Mouse (Mus musculus): Measurements from ENCODE around the gene Abhd2. TPM values are rescaled to one million over a fixed set of nuclear protein-coding genes. Genes with fewer than 3 reads are reported as not detected.

Abhd2 gene
- polyA plus RNA-seq, 1 experiment from 2014 or later, result 4.3 TPM

DNA sequence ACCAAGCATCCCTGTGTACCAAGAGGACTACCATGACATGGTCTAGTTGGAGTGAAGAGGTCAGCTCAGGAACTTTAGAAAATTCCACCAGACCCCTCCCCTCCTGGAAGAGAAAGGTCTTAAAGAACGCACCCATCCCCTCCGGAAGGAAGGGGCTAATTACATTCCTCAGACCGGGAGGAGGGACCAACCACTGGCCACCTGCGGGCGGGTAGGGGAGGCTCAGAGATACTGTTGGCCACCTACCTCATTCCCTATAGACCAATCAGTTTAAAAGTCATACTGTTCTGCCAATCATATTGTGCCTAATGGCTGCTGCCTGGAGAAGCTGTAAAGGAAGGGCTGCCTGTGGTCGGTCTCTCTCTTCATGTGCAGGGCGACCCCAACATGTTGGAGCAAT lies 115.0 kb downstream of the Abhd2 start:
- ATAC-seq (ENCODE audit: extremely low read depth, insufficient number of reproducible peaks, low FRiP score, low TSS enrichment), result no peak
- Histone ChIP-seq H3K36me3 (no peaks in the 10 kb centered on the region), H3K4me2 (no peak overlapping the region), H3K27me3 (replicated peaks) (peaks cover 9% of the 10 kb centered on the region; the same call in 1 of the 2 replicates), H3K27ac (replicated peaks) (no peak overlapping the region), H3K9ac (no peak overlapping the region), H3K4me3 (no peak overlapping the region), H3K9me3 (no peaks in the 10 kb centered on the region), H3K4me1 (peaks cover 6% of the 10 kb centered on the region)
- WGBS, result 38% methylated on average over 7 of the region's 7 CpGs

- no peak overlapping the region for H3K27ac ChIP-seq (replicated peaks)
Observed at GRCm38 (mm10) chr7:79388671-79389206, 115.7 kb downstream of the Abhd2 start.

GRCm38 (mm10) chr7:79390141-79390708 lies 117.2 kb downstream of the Abhd2 start:
- H3K4me1 ChIP-seq, result peaks cover 9% of the 10 kb centered on the region
- ATAC-seq (ENCODE audit: extremely low read depth, insufficient number of reproducible peaks, low FRiP score, low TSS enrichment), result no peak
- no peaks in the 10 kb centered on the region for H3K36me3 ChIP-seq
- no peaks in the 10 kb centered on the region for H3K9me3 ChIP-seq
- no peak overlapping the region for H3K9ac ChIP-seq
- WGBS, result 50% methylated on average over 5 of the region's 5 CpGs
- H3K27me3 ChIP-seq (replicated peaks), result peaks cover 7% of the 10 kb centered on the region; the same call in 1 of the 2 replicates
- H3K4me3 ChIP-seq, result no peak overlapping the region
- H3K4me2 ChIP-seq, result no peak overlapping the region
- no peak overlapping the region for H3K27ac ChIP-seq (replicated peaks)

More at GRCm38 (mm10) chr7:79388671-79389206, 115.7 kb downstream of the Abhd2 start:
- Histone ChIP-seq H3K4me3 (no peak overlapping the region), H3K36me3 (no peaks in the 10 kb centered on the region), H3K27me3 (replicated peaks) (peaks cover 9% of the 10 kb centered on the region; the same call in 1 of the 2 replicates), H3K4me1 (peaks cover 9% of the 10 kb centered on the region), H3K9me3 (no peaks in the 10 kb centered on the region), H3K4me2 (no peak overlapping the region), H3K9ac (no peak overlapping the region)
- ATAC-seq (ENCODE audit: extremely low read depth, insufficient number of reproducible peaks, low FRiP score, low TSS enrichment), result no peak
- 68% methylated on average over 7 of the region's 7 CpGs for WGBS

DNA sequence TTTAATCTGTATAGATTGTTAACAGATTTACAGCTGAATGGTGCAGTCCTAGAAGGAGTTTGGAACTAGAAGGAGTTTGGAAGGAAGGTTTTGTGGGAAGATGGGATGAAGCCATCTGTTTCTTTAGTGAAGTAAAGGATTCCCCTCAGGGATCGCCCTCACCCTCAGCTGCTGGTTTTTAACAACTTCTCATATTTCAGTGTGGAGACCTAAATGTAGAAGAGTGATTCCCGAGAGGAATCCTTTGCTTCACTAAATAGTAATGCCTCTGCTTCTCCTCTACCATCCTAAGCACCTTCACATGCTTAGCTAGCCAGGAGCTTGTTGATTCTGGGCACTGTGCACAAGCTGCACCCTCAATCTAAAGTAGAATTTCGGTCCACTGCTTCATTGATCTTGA lies 118.5 kb downstream of the Abhd2 start:
- Histone ChIP-seq H3K4me1 (peaks cover 9% of the 10 kb centered on the region), H3K4me2 (peak overlapping the region; percentile 91), H3K9ac (peak overlapping the region; percentile 82), H3K27me3 (replicated peaks) (0 out of 2 replicates have a peak, but pooled peaks cover 6% of the 10 kb centered on the region), H3K4me3 (peak overlapping the region; percentile 70), H3K27ac (replicated peaks) (peak overlapping the region; percentile 82), H3K9me3 (no peaks in the 10 kb centered on the region), H3K36me3 (no peaks in the 10 kb centered on the region)
- no peak for ATAC-seq (ENCODE audit: extremely low read depth, insufficient number of reproducible peaks, low FRiP score, low TSS enrichment)
- 2% methylated on average over 3 of the region's 3 CpGs for WGBS

GRCm38 (mm10) chr7:79391883-79392649 lies 119.1 kb downstream of the Abhd2 start, which contains the start of gene Fanci:
Gene Fanci (plus strand): TSS chr7:79391929.
- Histone ChIP-seq H3K9ac (peak within 1 kb of the TSS; percentile 82), H3K4me3 (peak within 1 kb of the TSS; percentile 70), H3K9me3 (no peaks in the 10 kb centered on the region), H3K27ac (replicated peaks) (peak within 1 kb of the TSS; percentile 82), H3K4me1 (peaks cover 9% of the 10 kb centered on the region), H3K27me3 (replicated peaks) (0 out of 2 replicates have a peak, but pooled peaks cover 6% of the 10 kb centered on the region), H3K4me2 (peak within 1 kb of the TSS; percentile 91), H3K36me3 (no peaks in the 10 kb centered on the region)
- WGBS, result under 1% methylated on average over 44 of the region's 44 CpGs
- ATAC-seq (ENCODE audit: extremely low read depth, insufficient number of reproducible peaks, low FRiP score, low TSS enrichment), result peak; percentile 84

DNA sequence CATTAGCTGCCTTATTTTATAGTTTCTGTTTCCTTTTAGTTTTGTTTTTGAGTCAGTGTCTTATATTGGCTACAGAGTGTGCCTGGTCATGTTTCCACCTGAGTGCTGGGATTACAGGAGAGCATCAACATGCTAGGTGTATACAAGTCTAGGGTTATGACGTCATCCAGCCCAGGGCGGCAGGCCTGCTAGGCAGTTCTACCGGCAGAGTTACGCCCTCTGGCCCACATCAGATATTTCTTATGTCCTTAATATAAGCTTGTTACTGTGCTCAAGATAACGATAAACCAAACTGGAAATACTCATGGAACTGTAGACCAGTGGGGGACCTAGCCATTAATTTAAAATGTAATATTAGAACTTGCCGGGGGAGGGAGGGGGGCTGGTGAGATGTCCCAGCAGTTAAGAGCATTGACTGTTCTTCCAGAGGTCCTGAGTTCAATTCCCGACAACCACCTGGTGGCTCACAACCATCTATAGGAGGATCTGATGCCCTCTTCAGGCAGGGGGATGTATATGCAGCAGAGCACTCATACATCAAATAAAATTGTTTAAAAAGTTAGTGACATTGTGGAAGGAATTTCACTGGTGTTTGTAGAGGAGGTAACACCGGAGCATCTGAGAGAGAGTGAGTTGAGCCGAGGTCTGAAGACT lies 120.0 kb downstream of the Abhd2 start:
- Histone ChIP-seq H3K27me3 (replicated peaks) (0 out of 2 replicates have a peak, but pooled peaks cover 2% of the 10 kb centered on the region), H3K27ac (replicated peaks) (no peak overlapping the region)
- ATAC-seq (ENCODE audit: extremely low read depth, insufficient number of reproducible peaks, low FRiP score, low TSS enrichment), result no peak

DNA sequence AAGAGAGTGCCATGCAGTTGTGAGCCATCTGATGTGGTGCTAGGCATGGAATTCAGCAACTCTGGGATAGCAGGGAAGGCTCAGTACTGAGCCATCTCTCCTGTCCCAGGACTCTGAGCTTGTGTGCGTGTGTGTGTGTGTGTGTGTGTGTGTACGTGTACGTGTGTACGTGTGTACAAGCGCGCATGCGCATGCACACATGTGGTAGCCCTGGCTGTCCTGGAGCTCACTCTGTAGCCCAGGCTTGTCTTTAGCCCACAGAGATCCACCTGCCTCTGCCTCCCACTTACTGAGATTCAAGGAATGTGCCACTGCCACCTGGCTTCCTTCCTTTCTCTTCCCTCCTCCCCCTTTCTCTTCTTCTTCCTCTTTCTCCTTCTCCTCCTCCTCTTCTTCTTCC lies 120.9 kb downstream of the Abhd2 start:
- H3K27me3 ChIP-seq (replicated peaks), result no peaks in the 10 kb centered on the region
- no peak overlapping the region for H3K27ac ChIP-seq (replicated peaks)
- ATAC-seq (ENCODE audit: extremely low read depth, insufficient number of reproducible peaks, low FRiP score, low TSS enrichment), result no peak
- H3K4me3 ChIP-seq, result no peak overlapping the region
- no peak overlapping the region for H3K9ac ChIP-seq
- no peaks in the 10 kb centered on the region for H3K36me3 ChIP-seq
- WGBS, result 95% methylated on average over 7 of the region's 7 CpGs
- H3K4me1 ChIP-seq, result peaks cover 9% of the 10 kb centered on the region
- H3K9me3 ChIP-seq, result no peaks in the 10 kb centered on the region
- H3K4me2 ChIP-seq, result no peak overlapping the region

More for the DNA sequence above, 120.0 kb downstream of the Abhd2 start:
- Histone ChIP-seq H3K36me3 (no peaks in the 10 kb centered on the region), H3K9me3 (no peaks in the 10 kb centered on the region), H3K4me3 (peak overlapping the region; percentile 70), H3K4me1 (peaks cover 9% of the 10 kb centered on the region), H3K9ac (peak overlapping the region; percentile 82), H3K4me2 (peak overlapping the region; percentile 91)
- 56% methylated on average over 9 of the region's 9 CpGs for WGBS

- H3K9me3 ChIP-seq, result no peaks in the 10 kb centered on the region
- H3K36me3 ChIP-seq, result no peaks in the 10 kb centered on the region
- no peak overlapping the region for H3K4me3 ChIP-seq
- H3K4me1 ChIP-seq, result peaks cover 9% of the 10 kb centered on the region
- H3K27me3 ChIP-seq (replicated peaks), result no peaks in the 10 kb centered on the region
- no peak for ATAC-seq (ENCODE audit: extremely low read depth, insufficient number of reproducible peaks, low FRiP score, low TSS enrichment)
- no peak overlapping the region for H3K9ac ChIP-seq
- no peak overlapping the region for H3K27ac ChIP-seq (replicated peaks)
- 86% methylated on average over 7 of the region's 7 CpGs for WGBS
- no peak overlapping the region for H3K4me2 ChIP-seq
Observed at GRCm38 (mm10) chr7:79394666-79395065, 121.7 kb downstream of the Abhd2 start.

DNA sequence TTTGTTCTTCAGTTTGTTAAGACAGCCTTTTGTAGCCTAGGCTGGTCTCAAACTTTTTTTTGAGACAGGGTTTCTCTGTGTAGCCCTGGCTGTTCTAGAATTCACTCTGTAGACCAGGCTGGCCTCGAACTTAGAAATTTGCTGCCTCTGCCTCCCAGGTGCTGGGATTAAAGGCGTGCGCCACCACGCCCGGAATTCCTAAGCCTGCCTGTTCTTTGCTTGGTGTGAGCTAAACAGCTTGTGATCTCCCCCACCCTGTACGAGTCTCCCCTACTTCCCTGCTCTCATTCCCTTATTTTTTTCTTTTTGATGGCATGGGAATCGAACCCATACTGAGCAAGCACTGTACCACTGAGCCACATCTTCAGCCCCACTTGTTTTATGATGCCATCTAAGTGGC lies 122.2 kb downstream of the Abhd2 start:
- Histone ChIP-seq H3K4me2 (no peak overlapping the region), H3K27ac (replicated peaks) (no peak overlapping the region), H3K36me3 (no peaks in the 10 kb centered on the region), H3K9ac (no peak overlapping the region), H3K4me1 (peaks cover 9% of the 10 kb centered on the region), H3K9me3 (no peaks in the 10 kb centered on the region), H3K4me3 (no peak overlapping the region), H3K27me3 (replicated peaks) (no peaks in the 10 kb centered on the region)
- ATAC-seq (ENCODE audit: extremely low read depth, insufficient number of reproducible peaks, low FRiP score, low TSS enrichment), result no peak
- WGBS, result 84% methylated on average over 7 of the region's 7 CpGs

- Histone ChIP-seq H3K27me3 (replicated peaks) (no peaks in the 10 kb centered on the region), H3K4me2 (no peak overlapping the region), H3K27ac (replicated peaks) (no peak overlapping the region), H3K4me3 (no peak overlapping the region), H3K9me3 (no peaks in the 10 kb centered on the region), H3K9ac (no peak overlapping the region), H3K4me1 (peaks cover 7% of the 10 kb centered on the region), H3K36me3 (no peaks in the 10 kb centered on the region; the same call in 1 of the 2 replicates)
- ATAC-seq (ENCODE audit: extremely low read depth, insufficient number of reproducible peaks, low FRiP score, low TSS enrichment), result no peak
- WGBS, result 78% methylated on average over 10 of the region's 10 CpGs
Observed at GRCm38 (mm10) chr7:79397446-79397963, 124.5 kb downstream of the Abhd2 start.

GRCm38 (mm10) chr7:79398426-79398825 lies 125.4 kb downstream of the Abhd2 start:
- H3K9ac ChIP-seq, result no peak overlapping the region
- H3K36me3 ChIP-seq, result peaks cover under 1% of the 10 kb centered on the region; the same call in 1 of the 2 replicates
- H3K27me3 ChIP-seq (replicated peaks), result no peaks in the 10 kb centered on the region
- H3K4me3 ChIP-seq, result no peak overlapping the region
- 80% methylated on average over 8 of the region's 8 CpGs for WGBS
- H3K9me3 ChIP-seq, result no peaks in the 10 kb centered on the region
- H3K4me2 ChIP-seq, result no peak overlapping the region
- H3K27ac ChIP-seq (replicated peaks), result no peak overlapping the region
- no peaks in the 10 kb centered on the region for H3K4me1 ChIP-seq
- ATAC-seq (ENCODE audit: extremely low read depth, insufficient number of reproducible peaks, low FRiP score, low TSS enrichment), result no peak

Data from heart, embryonic 13.5 days (tissue).